Mouse (Mus musculus) lung, embryonic 16.5 days (tissue): Measurements from ENCODE around the gene Faf1. TPM values are rescaled to one million over a fixed set of nuclear protein-coding genes. Genes with fewer than 3 reads are reported as not detected.

Experiments
- ATAC-seq: fragments of 200-750 bp; cut with Nextera tagmentation; 2 replicates; pipeline ENCODE4 v1.8.0; 2017; ENCODE audit warnings: low read depth, mild to moderate bottlenecking, moderate library complexity
- H3K27ac ChIP-seq: fragments of 300-500 bp; sonication (generic); 2 replicates; pipeline ENCODE4 v1.5.1; 2014; ENCODE audit warnings: mild to moderate bottlenecking, control low read depth, low read length
- H3K27me3 ChIP-seq: fragments of 300-500 bp; sonication (generic); 2 replicates; pipeline ENCODE4 v1.6.1; 2014; ENCODE audit warnings: low read depth, low read length, mixed read lengths; ENCODE audit not compliant: control insufficient read depth, insufficient read depth
- H3K36me3 ChIP-seq: fragments of 300-500 bp; sonication (generic); 2 replicates; pipeline ENCODE4 v1.6.1; 2014; ENCODE audit warnings: low read length; ENCODE audit not compliant: control insufficient read depth, insufficient read depth
- H3K4me1 ChIP-seq: fragments of 300-500 bp; sonication (generic); replicated peaks from 2 replicates; pipeline ENCODE4 v1.6.1; 2014; ENCODE audit warnings: low read length, mixed read lengths; ENCODE audit not compliant: control insufficient read depth, insufficient read depth
- H3K4me2 ChIP-seq: fragments of 300-500 bp; sonication (generic); 2 replicates; pipeline ENCODE4 v1.6.1; 2014; ENCODE audit warnings: low read depth, low read length, control low read depth
- H3K4me3 ChIP-seq: fragments of 300-500 bp; sonication (generic); 2 replicates; pipeline ENCODE4 v1.5.1; 2014; ENCODE audit warnings: mild to moderate bottlenecking, low read length, control low read depth
- H3K9ac ChIP-seq: fragments of 300-500 bp; sonication (generic); 2 replicates; pipeline ENCODE4 v1.6.1; 2014; ENCODE audit warnings: low read length, control low read depth
- H3K9me3 ChIP-seq: fragments of 300-500 bp; sonication (generic); 2 replicates; pipeline ENCODE4 v1.6.1; 2016; ENCODE audit warnings: low read length; ENCODE audit not compliant: control insufficient read depth
- WGBS: fragments of 180-500 bp; shearing (Covaris S2); extraction: QIAGEN DNeasy Blood & Tissue Kit; methylation state at CpG from one replicate; pipeline ENCODE4 v1.1.7; 2014; 5-methylcytosine and 5-hydroxymethylcytosine counted together
- polyA plus RNA-seq: library from polyadenylated mRNA; unstranded; fragments of >200 nt; fragmentation: Nextera tagmentation; extraction: Ambion mirVana; gene quantifications from 2 replicates; pipeline ENCODE4 v1.2.1, GENCODE M21; 2015

Faf1 gene
- polyA plus RNA-seq, 1 experiment from 2014 or later = 20.9 TPM

DNA sequence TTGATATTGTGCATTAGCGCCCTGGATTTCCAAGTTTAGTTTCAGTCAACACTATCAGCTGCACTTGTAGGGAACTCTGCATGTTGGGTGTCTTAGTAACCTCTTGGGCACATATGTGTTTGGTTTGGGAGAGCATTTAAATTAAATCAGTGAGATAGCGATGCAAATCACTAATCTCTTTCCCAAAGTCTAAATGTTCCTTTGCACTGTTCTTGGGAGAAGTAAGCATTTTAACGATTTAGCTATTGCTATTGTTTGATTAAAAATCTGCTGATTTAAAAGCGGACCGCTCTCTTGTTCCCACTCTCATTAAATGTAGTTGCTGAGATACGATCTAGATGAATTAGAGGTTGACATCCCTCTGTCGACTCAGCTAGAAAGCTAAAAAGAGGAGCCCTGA is 183.0 kb downstream of the Faf1 start:
- Histone ChIP-seq H3K9ac (no peak overlapping the region), H3K27ac (no peak overlapping the region), H3K4me3 (no peak overlapping the region), H3K27me3 (no peaks in the 10 kb centered on the region), H3K9me3 (no peaks in the 10 kb centered on the region), H3K4me2 (no peak overlapping the region), H3K4me1 (no peaks in the 10 kb centered on the region), H3K36me3 (no peaks in the 10 kb centered on the region)
- 60% methylated on average over 7 of the region's 7 CpGs for WGBS
- ATAC-seq = no peak

DNA sequence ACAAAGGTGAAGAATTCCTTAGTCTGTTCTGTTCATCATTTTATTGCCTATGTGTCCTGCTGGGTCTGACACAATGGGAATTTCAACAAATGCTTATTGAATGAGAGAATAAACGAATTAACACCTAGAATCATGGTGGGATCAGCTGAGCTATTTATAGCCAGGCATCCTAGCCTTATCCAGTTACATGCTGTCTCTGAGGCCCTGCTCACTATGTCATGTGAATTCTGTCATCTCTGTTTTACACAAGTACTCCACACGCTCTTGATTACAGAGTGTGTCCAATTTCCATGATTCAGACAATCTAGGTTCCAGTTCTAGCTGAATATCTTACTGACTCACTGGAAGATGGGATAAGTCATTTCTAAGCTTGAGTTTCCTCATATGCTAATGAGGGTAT is 183.9 kb downstream of the Faf1 start:
- no peaks in the 10 kb centered on the region for H3K27me3 ChIP-seq
- ATAC-seq = no peak
- no peak overlapping the region for H3K4me2 ChIP-seq
- 73% methylated on average over 2 of the region's 2 CpGs for whole genome bisulfite sequencing
- H3K9ac ChIP-seq = no peak overlapping the region
- H3K36me3 ChIP-seq = no peaks in the 10 kb centered on the region
- H3K4me1 ChIP-seq = no peaks in the 10 kb centered on the region
- no peaks in the 10 kb centered on the region for H3K9me3 ChIP-seq
- no peak overlapping the region for H3K27ac ChIP-seq
- H3K4me3 ChIP-seq = no peak overlapping the region

DNA sequence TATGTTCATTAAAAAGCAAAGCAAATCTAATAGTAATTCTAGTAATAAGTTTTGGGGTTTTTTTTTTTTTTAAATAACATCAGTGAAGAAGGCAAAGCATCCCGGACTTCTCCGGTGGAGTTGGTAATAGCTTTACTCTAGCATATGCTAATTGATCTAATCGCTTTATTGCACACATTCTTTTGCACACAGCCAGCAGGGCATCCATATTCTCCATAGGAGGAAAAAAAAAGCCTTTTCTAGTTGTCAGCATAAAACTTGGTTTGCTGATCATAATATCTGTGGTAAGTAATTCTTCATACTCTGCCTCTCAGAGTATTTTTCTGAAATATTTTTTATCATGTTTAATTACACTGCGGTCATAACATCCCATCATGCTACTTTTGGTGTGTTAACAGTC is 185.9 kb downstream of the Faf1 start:
- no peaks in the 10 kb centered on the region for H3K27me3 ChIP-seq
- WGBS = 93% methylated on average over 4 of the region's 4 CpGs
- H3K36me3 ChIP-seq = no peaks in the 10 kb centered on the region

DNA sequence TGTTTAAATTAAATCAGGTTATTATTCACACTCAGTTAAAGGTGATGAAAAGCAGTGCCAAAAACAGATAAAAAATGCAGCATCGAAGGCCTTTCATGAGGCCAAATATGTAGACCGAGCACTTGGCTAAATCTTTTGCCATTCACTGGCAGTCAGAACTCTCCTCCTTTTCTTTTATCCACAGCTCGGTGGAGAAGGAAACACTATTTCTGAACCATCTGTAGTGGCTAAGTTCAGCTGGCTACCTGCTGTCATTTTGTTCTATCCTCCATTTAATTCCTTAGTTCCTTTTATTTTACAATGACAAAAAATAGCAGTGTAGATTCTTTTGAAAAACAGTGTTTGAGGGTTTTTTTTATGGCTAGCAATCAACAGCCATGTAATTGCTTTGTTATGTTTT is 186.6 kb downstream of the Faf1 start:
- H3K27ac ChIP-seq = no peak overlapping the region
- no peaks in the 10 kb centered on the region for H3K9me3 ChIP-seq
- no peaks in the 10 kb centered on the region for H3K27me3 ChIP-seq
- no peaks in the 10 kb centered on the region for H3K4me1 ChIP-seq
- H3K4me3 ChIP-seq = no peak overlapping the region
- no peaks in the 10 kb centered on the region for H3K36me3 ChIP-seq
- H3K9ac ChIP-seq = no peak overlapping the region
- WGBS = 82% methylated on average over 3 of the region's 3 CpGs
- no peak for ATAC-seq
- H3K4me2 ChIP-seq = no peak overlapping the region

More for the DNA sequence above, 185.9 kb downstream of the Faf1 start:
- ATAC-seq = no peak
- H3K4me3 ChIP-seq = no peak overlapping the region
- H3K9me3 ChIP-seq = no peaks in the 10 kb centered on the region
- H3K9ac ChIP-seq = no peak overlapping the region
- H3K4me1 ChIP-seq = no peaks in the 10 kb centered on the region
- H3K4me2 ChIP-seq = no peak overlapping the region
- no peak overlapping the region for H3K27ac ChIP-seq

DNA sequence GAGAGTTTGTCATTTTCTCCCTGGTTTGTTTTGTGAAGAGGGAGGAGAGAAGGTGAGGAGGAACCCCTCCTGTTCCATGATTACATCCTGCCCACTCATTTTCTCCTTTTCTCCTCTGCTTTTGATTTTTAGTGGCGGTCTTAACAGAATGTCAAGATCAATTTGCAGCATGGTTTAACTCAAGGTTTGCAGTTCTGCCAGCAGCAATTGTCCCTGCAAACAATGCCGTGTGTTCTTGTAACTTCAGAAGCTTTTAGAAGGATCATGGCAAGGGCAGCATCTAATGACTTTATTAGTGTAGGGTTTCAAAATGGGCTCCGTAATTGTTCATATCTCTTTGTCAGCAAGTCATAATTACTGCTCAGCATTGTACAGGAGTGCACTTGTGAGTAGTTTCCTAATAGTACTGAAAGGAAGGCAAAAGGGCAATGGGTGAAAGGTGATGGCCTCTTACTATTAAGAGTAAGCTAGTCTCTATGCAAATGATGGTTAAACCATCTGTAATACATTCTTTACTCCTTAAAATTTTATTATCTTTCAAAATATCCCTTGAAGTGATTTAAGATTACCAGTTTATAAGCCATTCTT is 192.6 kb downstream of the Faf1 start:
- no peak overlapping the region for H3K4me2 ChIP-seq
- ATAC-seq = no peak
- WGBS = 87% methylated on average over 3 of the region's 3 CpGs

DNA sequence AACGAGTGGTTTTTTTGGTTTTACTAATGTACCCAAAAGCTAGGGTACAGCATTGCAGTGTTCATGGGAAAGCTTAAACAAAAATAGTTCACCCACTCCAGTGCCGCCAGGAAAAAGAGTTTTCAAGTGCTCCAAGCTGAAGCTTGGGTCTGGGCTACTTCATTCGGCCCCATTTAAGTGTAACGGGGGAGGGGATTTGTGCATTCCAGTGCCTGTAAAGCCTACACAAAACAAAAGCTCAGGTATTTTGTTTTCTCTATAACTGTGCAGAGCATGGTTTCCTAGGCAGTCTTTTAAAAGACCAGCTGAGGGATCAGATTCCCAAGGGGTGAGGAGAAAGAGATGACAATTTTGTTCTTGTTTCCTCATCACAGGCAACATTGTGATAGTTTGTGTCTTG is 207.9 kb downstream of the Faf1 start:
- 55% methylated on average over 4 of the region's 4 CpGs for WGBS
- no peak for ATAC-seq
- Histone ChIP-seq H3K9ac (no peak overlapping the region), H3K9me3 (no peaks in the 10 kb centered on the region), H3K4me2 (no peak overlapping the region), H3K27ac (no peak overlapping the region), H3K4me1 (no peaks in the 10 kb centered on the region), H3K4me3 (no peak overlapping the region), H3K36me3 (no peaks in the 10 kb centered on the region), H3K27me3 (no peaks in the 10 kb centered on the region)

More for the DNA sequence above, 192.6 kb downstream of the Faf1 start:
- no peaks in the 10 kb centered on the region for H3K27me3 ChIP-seq
- no peak overlapping the region for H3K27ac ChIP-seq
- no peak overlapping the region for H3K4me3 ChIP-seq
- H3K36me3 ChIP-seq = no peaks in the 10 kb centered on the region
- H3K9ac ChIP-seq = no peak overlapping the region
- no peaks in the 10 kb centered on the region for H3K9me3 ChIP-seq
- no peaks in the 10 kb centered on the region for H3K4me1 ChIP-seq

DNA sequence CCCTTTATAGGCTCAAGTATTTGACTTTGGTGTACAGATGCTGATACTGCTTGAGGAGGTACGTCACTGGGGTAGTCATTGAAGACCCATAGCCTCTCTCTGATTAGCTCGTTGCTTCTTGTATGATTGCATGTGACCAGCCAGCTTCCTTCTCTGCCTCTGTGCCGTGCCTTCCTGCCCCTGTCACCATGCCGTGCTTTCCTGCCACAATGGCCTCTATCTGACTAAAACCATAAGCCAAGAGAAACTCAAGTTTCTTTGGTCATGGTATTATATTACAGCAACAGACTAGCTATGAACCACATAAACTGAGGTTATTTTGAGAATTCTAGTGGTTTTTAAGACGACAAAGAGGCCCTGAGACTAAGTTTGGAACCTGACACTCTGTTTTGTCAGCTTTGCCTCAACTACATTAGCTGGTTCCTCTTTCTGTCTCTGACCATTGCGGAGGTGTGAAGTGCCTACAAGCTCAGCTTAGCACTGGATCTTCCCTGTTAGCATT is 211.5 kb downstream of the Faf1 start:
- H3K4me1 ChIP-seq = no peaks in the 10 kb centered on the region
- H3K27ac ChIP-seq = no peak overlapping the region
- ATAC-seq = no peak
- H3K9ac ChIP-seq = no peak overlapping the region
- no peaks in the 10 kb centered on the region; the same call in 1 of the 2 replicates for H3K36me3 ChIP-seq
- no peak overlapping the region for H3K4me2 ChIP-seq
- no peaks in the 10 kb centered on the region for H3K27me3 ChIP-seq
- H3K9me3 ChIP-seq = no peaks in the 10 kb centered on the region
- no peak overlapping the region for H3K4me3 ChIP-seq
- 67% methylated on average over 6 of the region's 6 CpGs for whole genome bisulfite sequencing

DNA sequence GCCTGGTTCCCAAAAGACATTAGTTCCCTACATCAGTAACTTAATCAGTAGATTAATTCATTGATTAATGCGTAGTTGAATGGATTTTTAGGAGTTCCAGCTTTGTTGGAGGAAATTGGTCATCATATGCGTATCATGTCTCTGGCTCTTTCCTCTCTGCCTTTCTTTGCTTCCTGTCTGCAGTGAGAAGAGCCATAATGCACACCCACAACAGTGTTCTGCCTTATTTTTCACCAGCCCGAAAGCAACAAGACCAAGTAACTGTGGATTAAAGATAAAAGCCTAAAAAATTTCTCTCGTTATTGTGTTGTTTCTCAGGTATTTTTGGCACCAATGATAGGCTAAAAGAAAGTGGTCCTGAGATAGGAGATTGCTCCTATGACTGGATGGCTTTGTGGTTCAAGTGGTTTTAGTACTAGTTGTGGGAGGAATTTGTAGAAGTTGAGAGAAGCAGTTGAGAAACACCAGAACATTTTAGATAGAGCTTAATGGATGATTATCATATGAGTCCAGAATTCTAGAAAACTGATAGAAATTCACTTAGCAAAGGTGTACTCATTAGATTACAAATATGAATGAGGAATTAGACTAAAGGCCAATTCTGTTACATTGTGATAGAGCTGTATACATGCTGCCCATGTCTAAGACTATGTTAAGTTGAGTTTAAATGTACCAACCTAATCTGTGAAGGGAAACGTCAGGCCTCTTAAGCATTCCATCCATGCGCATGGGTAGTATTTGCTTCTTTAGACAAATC is 221.6 kb downstream of the Faf1 start:
- H3K4me2 ChIP-seq = no peak overlapping the region
- no peaks in the 10 kb centered on the region for H3K4me1 ChIP-seq
- H3K9me3 ChIP-seq = no peaks in the 10 kb centered on the region
- ATAC-seq = no peak
- no peaks in the 10 kb centered on the region for H3K36me3 ChIP-seq
- no peaks in the 10 kb centered on the region for H3K27me3 ChIP-seq
- H3K9ac ChIP-seq = no peak overlapping the region
- no peak overlapping the region for H3K4me3 ChIP-seq
- no peak overlapping the region for H3K27ac ChIP-seq
- WGBS = 83% methylated on average over 6 of the region's 6 CpGs

DNA sequence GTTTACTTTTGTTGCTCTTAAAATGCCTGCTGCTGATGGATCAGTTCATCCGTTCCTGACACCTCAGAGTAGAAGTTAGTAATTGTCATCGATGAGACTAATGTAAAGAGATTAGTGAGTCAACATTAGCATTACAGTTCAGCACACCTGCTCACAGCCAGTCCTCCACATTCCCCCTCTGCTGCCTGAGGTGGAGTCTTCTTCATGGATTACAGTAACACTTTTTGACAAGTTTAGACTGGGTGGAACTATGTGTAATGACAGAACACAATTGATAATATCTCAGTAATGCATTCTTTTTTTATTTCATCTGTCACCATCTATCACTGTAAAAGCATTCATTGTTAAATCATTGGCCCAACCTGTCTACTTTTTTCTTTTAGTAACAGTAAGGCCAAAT is 224.7 kb downstream of the Faf1 start:
- ATAC-seq = no peak
- WGBS = 56% methylated on average over 2 of the region's 2 CpGs

More for the DNA sequence above, 224.7 kb downstream of the Faf1 start:
- Histone ChIP-seq H3K36me3 (no peaks in the 10 kb centered on the region), H3K4me2 (no peak overlapping the region), H3K4me1 (no peaks in the 10 kb centered on the region), H3K27ac (no peak overlapping the region), H3K9ac (no peak overlapping the region), H3K9me3 (no peaks in the 10 kb centered on the region), H3K4me3 (no peak overlapping the region), H3K27me3 (no peaks in the 10 kb centered on the region)
